Mouse (Mus musculus) ES-Bruce4 (cell line): ENCODE measurements around the gene Sncb.

Source experiments
- CTCF ChIP-seq: IDR thresholded peaks from one replicate; pipeline ENCODE4 v1.8.1; 2011; ENCODE audit warnings: low read depth, low read length
- POLR2A ChIP-seq: IDR thresholded peaks from one replicate; pipeline ENCODE4 v1.8.1; 2011; ENCODE audit warnings: low read length; ENCODE audit not compliant: insufficient read depth

GRCm38 (mm10) chr13:54738213-54738601, 28.2 kb downstream of the Sncb start:
- TF ChIP-seq CTCF (peak; percentile 5), POLR2A (no peak)
